Mouse (Mus musculus) forebrain, embryonic 14.5 days (tissue): ENCODE measurements around the gene Plppr3. TPM values are rescaled to one million over a fixed set of nuclear protein-coding genes. Genes with fewer than 3 reads are reported as not detected.

Source experiments
- ATAC-seq: fragments of 200-750 bp; cut with Nextera tagmentation; 2 replicates; pipeline ENCODE4 v1.8.0; 2017; ENCODE audit warnings: mild to moderate bottlenecking, moderate library complexity
- DNase-seq: peaks from one replicate; pipeline ENCODE4 v3.0.0-alpha.2; 2015; ENCODE audit warnings: low spot score
- H3K27ac ChIP-seq: fragments of 300-500 bp; sonication (generic); 2 replicates; pipeline ENCODE4 v1.5.1; 2014; ENCODE audit warnings: low read depth, mild to moderate bottlenecking, control low read depth, low read length, moderate library complexity
- H3K27me3 ChIP-seq: fragments of 300-500 bp; sonication (generic); replicated peaks from 2 replicates; pipeline ENCODE4 v1.6.1; 2014; ENCODE audit warnings: low read length, control low read depth, mixed read lengths; ENCODE audit not compliant: control insufficient read depth, insufficient read depth
- H3K36me3 ChIP-seq: fragments of 300-500 bp; sonication (generic); 2 replicates; pipeline ENCODE4 v1.6.1; 2014; ENCODE audit warnings: low read length, control low read depth; ENCODE audit not compliant: control insufficient read depth, insufficient read depth
- H3K4me1 ChIP-seq: fragments of 300-500 bp; sonication (generic); 2 replicates; pipeline ENCODE4 v1.6.1; 2014; ENCODE audit warnings: antibody characterized with exemption, low read length, control low read depth; ENCODE audit not compliant: control insufficient read depth, insufficient read depth
- H3K4me2 ChIP-seq: fragments of 300-500 bp; sonication (generic); 2 replicates; pipeline ENCODE4 v1.6.1; 2014; ENCODE audit warnings: mild to moderate bottlenecking, control low read depth, low read length
- H3K4me3 ChIP-seq: fragments of 300-500 bp; sonication (generic); 2 replicates; pipeline ENCODE4 v1.5.1; 2014; ENCODE audit warnings: low read depth, low read length, control low read depth
- H3K9ac ChIP-seq: fragments of 300-500 bp; sonication (generic); 2 replicates; pipeline ENCODE4 v1.6.1; 2014; ENCODE audit warnings: mild to moderate bottlenecking, low read length, control low read depth, moderate library complexity
- H3K9me3 ChIP-seq: fragments of 300-500 bp; sonication (generic); replicated peaks from 2 replicates; pipeline ENCODE4 v1.6.1; 2016; ENCODE audit warnings: low read length, control low read depth, mixed read lengths; ENCODE audit not compliant: control insufficient read depth
- WGBS: fragments of 180-500 bp; shearing (Covaris S2); extraction: QIAGEN DNeasy Blood & Tissue Kit; methylation state at CpG from one replicate; pipeline ENCODE4 v1.1.7; 2014; 5-methylcytosine and 5-hydroxymethylcytosine counted together
- microRNA-seq: library from miRNA; unstranded; fragments of <30 nt; microRNA quantifications from one replicate; pipeline ENCODE4, GENCODE M21; 2016
- polyA plus RNA-seq: library from polyadenylated mRNA; unstranded; fragments of >200 nt; fragmentation: Nextera tagmentation; extraction: Ambion mirVana; gene quantifications from 2 replicates; pipeline ENCODE4 v1.2.1, GENCODE M21; 2014

Gene Plppr3
- polyA plus RNA-seq, 1 experiment from 2014 or later = 224 TPM

DNA sequence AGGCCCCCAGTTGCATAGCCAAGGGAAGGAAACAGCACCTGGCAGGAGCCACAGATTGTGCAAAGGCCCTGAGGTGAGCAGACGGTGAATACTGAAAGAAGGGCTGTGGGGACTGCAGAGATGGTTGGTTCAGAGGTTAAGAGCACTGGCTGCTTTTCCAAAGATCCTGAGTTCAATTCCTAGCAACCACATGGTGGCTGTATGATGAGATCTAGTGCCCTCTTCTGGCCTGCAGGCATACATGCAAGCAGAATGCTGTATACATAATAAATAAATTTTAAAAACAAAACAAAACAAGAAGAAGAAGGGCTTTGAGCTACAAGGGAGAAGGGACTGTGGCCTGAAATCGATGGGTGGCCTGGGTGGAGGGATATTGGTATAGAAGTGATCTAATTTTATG is 57.3 kb downstream of the Plppr3 start:
- no peak overlapping the region for H3K4me3 ChIP-seq
- H3K9me3 ChIP-seq = no peaks in the 10 kb centered on the region
- no peak overlapping the region for H3K4me2 ChIP-seq
- H3K4me1 ChIP-seq = no peaks in the 10 kb centered on the region
- WGBS = 86% methylated on average over 2 of the region's 2 CpGs
- H3K27ac ChIP-seq = no peak overlapping the region
- DNase-seq (peak; percentile 8), ATAC-seq (no peak)
- H3K9ac ChIP-seq = no peak overlapping the region
- H3K36me3 ChIP-seq = peaks cover 83% of the 10 kb centered on the region
- H3K27me3 ChIP-seq = no peaks in the 10 kb centered on the region

DNA sequence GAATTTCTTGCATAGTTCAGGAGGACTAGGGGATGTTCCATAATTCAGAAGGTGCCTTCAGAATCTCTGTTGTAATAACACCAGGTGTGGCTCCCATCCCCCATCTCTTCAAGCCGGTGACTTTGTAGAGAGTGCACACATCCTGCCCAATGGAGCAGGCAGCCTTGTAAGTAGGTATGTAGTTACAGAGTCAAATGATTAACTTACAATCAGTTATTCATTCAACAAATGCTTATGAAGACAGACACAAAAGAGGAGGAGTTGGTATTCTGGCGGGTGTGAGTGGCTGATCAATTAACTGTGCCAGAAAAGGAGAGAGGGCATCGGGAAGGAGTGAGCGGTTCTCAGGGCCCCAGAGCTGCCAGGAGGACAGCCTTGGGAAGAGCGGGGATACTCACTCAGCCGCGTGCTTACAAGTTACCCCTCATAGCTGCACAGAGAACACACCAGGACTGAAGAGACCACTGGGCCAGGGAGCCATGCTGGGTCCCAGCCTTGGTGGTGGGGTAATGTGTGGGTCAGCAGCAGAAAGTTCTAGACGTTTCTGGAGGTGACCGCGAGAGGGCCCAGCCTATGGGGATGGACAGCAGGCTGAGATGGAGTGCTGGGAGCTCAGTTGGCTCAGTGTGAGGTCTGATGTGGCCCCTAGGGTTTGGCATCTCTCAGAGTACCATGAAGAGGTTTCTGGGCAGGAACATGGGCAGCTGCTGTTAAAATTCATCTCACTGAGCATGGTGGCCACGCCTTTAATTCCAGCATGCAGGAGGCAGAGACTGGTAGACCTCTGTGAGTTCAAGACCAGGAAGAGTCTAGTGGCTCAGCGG is 58.6 kb downstream of the Plppr3 start:
- no peak for DNase-seq
- no peak overlapping the region for H3K9ac ChIP-seq
- no peak for ATAC-seq
- H3K27me3 ChIP-seq = no peaks in the 10 kb centered on the region
- H3K27ac ChIP-seq = no peak overlapping the region
- H3K9me3 ChIP-seq = no peaks in the 10 kb centered on the region
- H3K4me1 ChIP-seq = no peaks in the 10 kb centered on the region
- 87% methylated on average over 12 of the region's 12 CpGs for WGBS
- H3K36me3 ChIP-seq = peaks cover 90% of the 10 kb centered on the region
- no peak overlapping the region for H3K4me3 ChIP-seq
- no peak overlapping the region for H3K4me2 ChIP-seq

DNA sequence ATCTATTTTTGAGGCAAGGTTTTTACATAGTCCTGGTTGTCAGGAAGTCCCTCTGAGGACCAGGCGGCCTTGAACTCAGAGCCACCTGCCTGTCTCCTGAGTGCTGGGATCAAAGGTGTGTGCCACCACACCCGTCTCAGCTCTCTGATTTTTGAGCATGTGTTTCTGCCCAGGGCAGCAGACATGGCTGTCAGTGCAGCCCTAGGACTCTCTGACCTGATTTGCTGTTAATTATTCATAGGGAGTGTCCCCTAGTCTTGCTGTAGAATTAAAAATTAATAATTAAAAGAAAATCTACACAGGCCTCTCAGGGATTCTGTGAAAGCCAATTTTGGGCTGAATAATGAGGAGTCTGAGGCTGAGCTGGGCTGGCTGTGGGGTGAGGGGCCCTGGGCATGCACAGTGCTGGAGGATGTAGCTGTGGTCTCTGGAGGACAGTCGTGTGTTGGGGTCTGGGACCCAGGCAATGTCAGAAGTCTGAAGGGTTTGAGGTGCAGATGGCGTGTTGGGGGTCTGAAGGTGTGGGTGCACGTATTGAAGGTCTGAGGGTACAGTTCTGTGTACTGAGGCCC is 60.1 kb downstream of the Plppr3 start:
- H3K27ac ChIP-seq = no peak overlapping the region
- ATAC-seq = no peak
- H3K9ac ChIP-seq = no peak overlapping the region
- H3K4me1 ChIP-seq = no peaks in the 10 kb centered on the region
- DNase-seq = no peak
- H3K4me3 ChIP-seq = no peak overlapping the region
- peaks cover 85% of the 10 kb centered on the region for H3K36me3 ChIP-seq
- no peaks in the 10 kb centered on the region for H3K9me3 ChIP-seq
- WGBS = 90% methylated on average over 5 of the region's 5 CpGs
- no peaks in the 10 kb centered on the region for H3K27me3 ChIP-seq
- H3K4me2 ChIP-seq = no peak overlapping the region

DNA sequence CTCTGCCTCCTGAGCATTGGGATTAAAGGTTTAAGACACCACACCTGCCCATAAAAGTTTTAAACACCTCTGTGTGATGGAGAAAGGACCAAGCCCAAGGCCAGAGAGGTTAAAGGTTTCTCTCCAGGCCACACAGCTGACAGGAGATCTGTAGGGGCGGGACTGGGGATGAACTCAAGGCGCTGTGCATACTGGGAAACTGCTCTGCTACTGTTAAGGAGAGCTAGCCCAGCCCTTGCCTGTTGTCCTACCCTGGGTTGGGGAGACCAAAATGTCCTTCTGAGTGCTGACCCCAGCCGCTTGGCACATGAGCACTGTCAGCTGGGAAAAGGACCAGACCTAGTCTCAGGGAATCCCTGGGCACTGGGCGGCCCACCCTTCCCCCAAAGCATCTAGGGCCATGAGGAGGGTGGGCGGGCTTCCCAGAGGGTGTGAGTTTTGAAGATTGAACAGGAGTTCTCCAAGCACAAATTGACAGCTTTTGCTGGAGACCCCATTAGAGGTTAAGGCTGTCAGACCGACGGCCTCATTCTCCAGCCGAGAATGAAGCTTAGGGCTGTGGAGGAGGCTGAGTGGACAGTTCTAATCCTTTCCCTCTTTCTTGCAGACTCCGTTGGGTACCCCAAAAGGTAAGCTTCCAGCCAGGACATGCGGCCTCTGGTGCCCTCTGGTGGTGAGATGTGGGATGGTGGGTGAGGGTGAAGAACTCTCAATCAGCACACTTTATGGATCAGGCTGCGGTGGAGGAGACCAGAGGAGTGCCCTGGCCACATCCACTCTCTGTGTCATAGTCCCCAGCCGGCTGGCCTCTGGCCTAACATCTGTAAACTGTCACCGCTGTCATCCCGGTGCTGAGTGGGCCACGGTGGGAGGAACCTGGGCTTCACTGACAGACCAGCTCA is 62.4 kb downstream of the Plppr3 start:
- ATAC-seq (peak; percentile 68), DNase-seq (peak; percentile 86)
- Histone ChIP-seq H3K4me3 (no peak overlapping the region), H3K9me3 (no peaks in the 10 kb centered on the region), H3K36me3 (peaks cover 87% of the 10 kb centered on the region), H3K27ac (0 out of 2 replicates have a peak overlapping the region, but pooled peaks have one; percentile 9), H3K4me1 (no peaks in the 10 kb centered on the region), H3K27me3 (no peaks in the 10 kb centered on the region), H3K9ac (no peak overlapping the region), H3K4me2 (no peak overlapping the region)
- WGBS = 28% methylated on average over 15 of the region's 15 CpGs

Small RNA genes lying within 50 kb of the gene (microRNA-seq; reads per million reads assigned to microRNA genes)
- gene Mir6910 = not detected

Other genes starting within 250 kb of the Plppr3 start
- gene Shc2, start 236.7 kb downstream of the Plppr3 start, polyA plus RNA-seq = 5.9 and 6.5 TPM in 2 replicates
- gene Odf3l2, start 228.9 kb downstream of the Plppr3 start, polyA plus RNA-seq = 0.14 and 0.17 TPM in 2 replicates
- 1.1 and 1.2 TPM in 2 replicates for gene Madcam1, start 210.1 kb downstream of the Plppr3 start, polyA plus RNA-seq
- 101 and 105 TPM in 2 replicates for gene Tpgs1, start 205.3 kb downstream of the Plppr3 start, polyA plus RNA-seq
- 76.0 and 76.9 TPM in 2 replicates for gene Cdc34, start 192.4 kb downstream of the Plppr3 start, polyA plus RNA-seq
- gene Gzmm, start 185.6 kb downstream of the Plppr3 start, polyA plus RNA-seq = 1.4 and 1.5 TPM in 2 replicates
- 725 and 788 TPM in 2 replicates for gene Bsg, start 170.1 kb downstream of the Plppr3 start, polyA plus RNA-seq
- 0.32 and 0.56 TPM in 2 replicates for gene Hcn2, start 158.0 kb downstream of the Plppr3 start, polyA plus RNA-seq
- 32.1 and 33.4 TPM in 2 replicates for gene Polrmt, start 128.1 kb downstream of the Plppr3 start, polyA plus RNA-seq
- gene Fgf22, start 119.6 kb downstream of the Plppr3 start, polyA plus RNA-seq = 0.28 and 0.38 TPM in 2 replicates
- gene Rnf126, start 107.7 kb downstream of the Plppr3 start, polyA plus RNA-seq = 60.6 and 75.7 TPM in 2 replicates
- gene Fstl3, start 97.4 kb downstream of the Plppr3 start, polyA plus RNA-seq = 0.58 and 0.96 TPM in 2 replicates
- gene Prss57, start 83.7 kb downstream of the Plppr3 start, polyA plus RNA-seq = 0.37 TPM in 1 of 2 replicates, not detected in the other
- 182 and 257 TPM in 2 replicates for gene Palm, start 81.1 kb downstream of the Plppr3 start, polyA plus RNA-seq
- 0.41 and 0.51 TPM in 2 replicates for gene Misp, start 53.6 kb downstream of the Plppr3 start, polyA plus RNA-seq
- 98.2 and 109 TPM in 2 replicates for gene Ptbp1, start 20.2 kb downstream of the Plppr3 start, polyA plus RNA-seq
- 16.9 and 17.1 TPM in 2 replicates for gene Prtn3, start 158 bp downstream of the Plppr3 start, polyA plus RNA-seq
- gene Elane, start 11.6 kb upstream of the Plppr3 start, polyA plus RNA-seq = 0.36 TPM in 1 of 2 replicates, not detected in the other
- not detected in 2 replicates for gene Cfd, start 16.2 kb upstream of the Plppr3 start, polyA plus RNA-seq
- gene Med16, start 34.3 kb upstream of the Plppr3 start, polyA plus RNA-seq = 40.5 and 47.6 TPM in 2 replicates
- gene Gm26602, start 36.2 kb upstream of the Plppr3 start, polyA plus RNA-seq = 6.0 and 21.9 TPM in 2 replicates
- 1.6 and 1.8 TPM in 2 replicates for gene Kiss1r, start 42.3 kb upstream of the Plppr3 start, polyA plus RNA-seq
- gene R3hdm4, start 46.6 kb upstream of the Plppr3 start, polyA plus RNA-seq = 175 and 197 TPM in 2 replicates
- gene Arid3a, start 52.4 kb upstream of the Plppr3 start, polyA plus RNA-seq = 1.1 and 2.3 TPM in 2 replicates
- 96.4 and 101 TPM in 2 replicates for gene Wdr18, start 85.5 kb upstream of the Plppr3 start, polyA plus RNA-seq
- gene Grin3b, start 96.1 kb upstream of the Plppr3 start, polyA plus RNA-seq = 0.23 and 0.40 TPM in 2 replicates
- gene Tmem259, start 109.7 kb upstream of the Plppr3 start, polyA plus RNA-seq = 10.5 and 13.4 TPM in 2 replicates
- 33.2 and 40.0 TPM in 2 replicates for gene Cnn2, start 114.0 kb upstream of the Plppr3 start, polyA plus RNA-seq
- 2.1 and 3.1 TPM in 2 replicates for gene Abca7, start 121.9 kb upstream of the Plppr3 start, polyA plus RNA-seq
- gene Arhgap45, start 142.0 kb upstream of the Plppr3 start, polyA plus RNA-seq = 1.1 and 1.5 TPM in 2 replicates
- gene Polr2e, start 165.2 kb upstream of the Plppr3 start, polyA plus RNA-seq = 205 and 219 TPM in 2 replicates
- 555 and 632 TPM in 2 replicates for gene Gpx4, start 172.5 kb upstream of the Plppr3 start, polyA plus RNA-seq
- gene Sbno2, start 230.9 kb upstream of the Plppr3 start, polyA plus RNA-seq = 8.1 and 11.1 TPM in 2 replicates
- gene Stk11, start 241.2 kb upstream of the Plppr3 start, polyA plus RNA-seq = 25.5 and 27.7 TPM in 2 replicates